Mouse (Mus musculus) stomach, postnatal 0 days (tissue): ENCODE data around the gene Mrpl53. TPM values are rescaled to one million over a fixed set of nuclear protein-coding genes. Genes with fewer than 3 reads are reported as not detected.
"Not testable (repeated sequence)": the region's sequence is repeated elsewhere in the genome, so short reads cannot be mapped to it uniquely, and the experiment has no call there.

ENCODE experiments used
- ATAC-seq: fragments of 200-750 bp; cut with Nextera tagmentation; 2 replicates; pipeline ENCODE4 v1.8.0; 2017; ENCODE audit not compliant: low FRiP score, low TSS enrichment
- DNase-seq: peaks from one replicate; pipeline ENCODE4 v3.0.0-alpha.2; 2016; ENCODE audit warnings: low spot score
- H3K27ac ChIP-seq: fragments of 300-500 bp; sonication (generic); replicated peaks from 2 replicates; pipeline ENCODE4 v1.5.1; 2014; ENCODE audit warnings: mild to moderate bottlenecking, control low read depth
- H3K27me3 ChIP-seq: fragments of 300-500 bp; sonication (generic); 2 replicates; pipeline ENCODE4 v1.6.1; 2014; ENCODE audit warnings: low read length; ENCODE audit not compliant: control insufficient read depth, insufficient read depth
- H3K36me3 ChIP-seq: fragments of 300-500 bp; sonication (generic); 2 replicates; pipeline ENCODE4 v1.6.1; 2014; ENCODE audit warnings: low read length, mixed read lengths; ENCODE audit not compliant: control insufficient read depth, insufficient read depth
- H3K4me1 ChIP-seq: fragments of 300-500 bp; sonication (generic); replicated peaks from 2 replicates; pipeline ENCODE4 v1.6.1; 2014; ENCODE audit warnings: antibody characterized with exemption; ENCODE audit not compliant: control insufficient read depth, insufficient read depth
- H3K4me2 ChIP-seq: fragments of 300-500 bp; sonication (generic); replicated peaks from 2 replicates; pipeline ENCODE4 v1.6.1; 2014; ENCODE audit warnings: low read depth, mild to moderate bottlenecking, control low read depth, moderate library complexity
- H3K4me3 ChIP-seq: fragments of 300-500 bp; sonication (generic); 2 replicates; pipeline ENCODE4 v1.5.1; 2014; ENCODE audit warnings: low read depth, low read length, control low read depth
- H3K9ac ChIP-seq: fragments of 300-500 bp; sonication (generic); 2 replicates; pipeline ENCODE4 v1.6.1; 2014; ENCODE audit warnings: mild to moderate bottlenecking, low read length, control low read depth, mixed read lengths
- H3K9me3 ChIP-seq: fragments of 300-500 bp; sonication (generic); 2 replicates; pipeline ENCODE4 v1.6.1; 2016; ENCODE audit warnings: low read length; ENCODE audit not compliant: control insufficient read depth
- CTCF ChIP-seq: IDR thresholded peaks from 2 replicates; pipeline ENCODE4 v1.5.1; 2016; ENCODE audit warnings: antibody characterized with exemption, low read depth, mild to moderate bottlenecking, moderate library complexity
- EP300 ChIP-seq: optimal IDR thresholded peaks from 2 replicates; pipeline ENCODE3; 2016; ENCODE audit warnings: antibody characterized with exemption
- WGBS: fragments of 180-500 bp; shearing (Covaris S2); extraction: QIAGEN DNeasy Blood & Tissue Kit; methylation state at CpG from one replicate; pipeline ENCODE4 v1.1.7; 2014; 5-methylcytosine and 5-hydroxymethylcytosine counted together
- microRNA counts: library from miRNA; unstranded; fragments of <30 nt; microRNA quantifications from one replicate; lab custom pipeline; 2015
- microRNA-seq: library from miRNA; unstranded; fragments of <30 nt; microRNA quantifications from one replicate; pipeline ENCODE4, GENCODE M21; 2016
- polyA plus RNA-seq: library from polyadenylated mRNA; unstranded; fragments of >200 nt; fragmentation: Nextera tagmentation; extraction: Ambion mirVana; gene quantifications from 2 replicates; pipeline ENCODE4 v1.2.1, GENCODE M21; 2015

Mrpl53 gene
- polyA plus RNA-seq, 1 experiment from 2014 or later = 117 TPM

DNA sequence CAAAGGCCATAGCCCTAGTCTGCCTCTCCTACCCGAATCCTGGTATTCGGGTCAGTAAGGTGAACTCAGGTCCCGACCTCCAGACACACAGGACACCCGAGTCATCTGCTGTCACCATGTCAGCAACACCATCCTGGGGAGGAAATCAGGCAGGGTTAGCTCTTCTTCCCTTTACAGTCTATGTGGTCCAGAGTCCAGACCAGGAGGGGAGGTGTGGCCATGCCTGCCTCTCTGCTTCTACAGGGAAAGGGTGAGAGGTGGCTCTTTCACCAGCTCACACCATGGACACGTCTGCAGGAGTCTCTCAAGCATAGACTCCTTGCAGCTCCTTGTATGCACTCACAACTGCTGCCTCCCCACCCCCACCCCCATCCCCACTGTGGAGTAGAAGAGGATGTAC, 44.6 kb downstream of the Mrpl53 start:
- H3K36me3 ChIP-seq = 0 out of 2 replicates have a peak, but pooled peaks cover 5% of the 10 kb centered on the region

DNA sequence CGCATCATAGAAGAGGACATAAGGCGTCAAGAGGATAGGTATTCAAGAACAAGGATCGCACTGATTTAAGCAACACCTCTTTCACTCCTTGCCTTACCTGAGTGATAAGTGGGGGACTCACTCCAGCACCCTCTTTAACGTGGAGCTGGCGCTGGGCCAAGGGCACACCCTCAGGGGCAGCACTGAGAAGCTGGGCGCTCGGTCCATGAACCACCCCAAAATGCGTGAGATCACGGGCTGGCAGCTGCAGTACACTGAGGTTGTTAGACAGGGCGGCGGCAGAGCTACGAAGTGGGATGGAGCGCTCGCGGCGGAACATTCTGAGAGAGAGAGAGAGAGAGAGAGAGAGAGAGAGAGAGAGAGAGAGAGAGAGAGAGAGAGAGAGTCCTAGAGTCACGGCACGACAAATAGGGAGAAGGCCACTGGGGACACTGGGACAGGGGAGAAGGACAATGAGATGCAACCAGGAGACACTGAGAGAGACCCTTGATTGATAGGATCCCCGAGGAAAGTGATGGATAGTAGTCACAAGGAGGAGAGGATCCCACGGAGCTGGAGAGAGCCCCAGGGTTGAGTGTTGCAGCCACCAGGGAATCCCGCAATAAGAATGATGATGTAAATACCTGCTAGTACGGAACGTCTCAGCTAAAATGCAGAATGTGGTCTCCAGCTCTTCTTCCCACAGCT, 46.9 kb downstream of the Mrpl53 start:
- Histone ChIP-seq H3K9ac (peak overlapping the region; percentile 48), H3K4me3 (peak overlapping the region; percentile 50), H3K4me1 (no peaks in the 10 kb centered on the region), H3K4me2 (peak overlapping the region; percentile 81), H3K27ac (no peak overlapping the region), H3K27me3 (no peaks in the 10 kb centered on the region), H3K36me3 (0 out of 2 replicates have a peak, but pooled peaks cover 2% of the 10 kb centered on the region), H3K9me3 (no peaks in the 10 kb centered on the region)
- 8% methylated on average over 23 of the region's 23 CpGs for WGBS
- 0 out of 2 replicates have a peak, but pooled peaks have one; percentile 16 for ATAC-seq
- TF ChIP-seq EP300 (no peak), CTCF (no peak)
- DNase-seq = no peak

More for the DNA sequence above, 44.6 kb downstream of the Mrpl53 start:
- H3K4me1 ChIP-seq = no peaks in the 10 kb centered on the region
- H3K9me3 ChIP-seq = no peaks in the 10 kb centered on the region
- no peak for ATAC-seq
- no peak overlapping the region for H3K4me2 ChIP-seq
- H3K4me3 ChIP-seq = no peak overlapping the region
- H3K9ac ChIP-seq = no peak overlapping the region
- no peak overlapping the region for H3K27ac ChIP-seq
- TF ChIP-seq CTCF = no peak
- TF ChIP-seq EP300 = no peak
- no peak for DNase-seq
- 82% methylated on average over 5 of the region's 5 CpGs for WGBS
- H3K27me3 ChIP-seq = no peaks in the 10 kb centered on the region

DNA sequence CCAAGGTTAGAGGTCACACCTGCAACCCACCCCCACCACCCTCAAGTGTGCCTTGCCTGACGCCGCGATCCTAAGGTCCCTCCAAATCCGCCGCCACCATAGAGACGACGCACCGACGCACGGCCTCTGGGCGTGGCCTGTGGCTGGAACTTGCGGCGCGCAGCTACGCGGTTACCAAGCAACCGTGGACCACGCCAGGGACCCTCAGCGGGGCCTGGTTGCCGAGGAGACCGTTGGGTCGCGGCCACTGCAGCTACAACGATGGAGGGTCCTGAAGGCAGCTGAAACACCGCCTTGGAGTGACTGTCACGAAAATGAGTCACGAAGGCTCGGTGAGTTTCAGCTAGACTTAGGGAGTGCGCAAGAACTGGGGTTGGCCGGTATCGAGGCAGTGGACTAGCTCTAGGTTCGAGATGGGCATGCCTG, 47.4 kb downstream of the Mrpl53 start, which contains the start of the genes Wdr54 and 1700003E16Rik:
TSS of gene Wdr54 (minus strand) at position 139 of the 426 bp plus-strand sequence.
TSS of gene 1700003E16Rik (plus strand) at position 146 of the 426 bp plus-strand sequence.
- no peak for TF ChIP-seq EP300
- TF ChIP-seq CTCF = no peak
- DNase-seq = peak; percentile 61
- no peaks in the 10 kb centered on the region for H3K4me1 ChIP-seq
- WGBS = 1% methylated on average over 32 of the region's 32 CpGs
- H3K27me3 ChIP-seq = 0 out of 2 replicates have a peak, but pooled peaks cover 2% of the 10 kb centered on the region
- H3K4me2 ChIP-seq = peak within 1 kb of the TSS; percentile 81
- peak within 1 kb of the TSS; percentile 48 for H3K9ac ChIP-seq
- H3K36me3 ChIP-seq = 0 out of 2 replicates have a peak, but pooled peaks cover 2% of the 10 kb centered on the region
- H3K27ac ChIP-seq = no peak within 1 kb of the TSS
- peak within 1 kb of the TSS; percentile 50 for H3K4me3 ChIP-seq
- H3K9me3 ChIP-seq = no peaks in the 10 kb centered on the region
- peak; percentile 52; the same call in 1 of the 2 replicates for ATAC-seq

DNA sequence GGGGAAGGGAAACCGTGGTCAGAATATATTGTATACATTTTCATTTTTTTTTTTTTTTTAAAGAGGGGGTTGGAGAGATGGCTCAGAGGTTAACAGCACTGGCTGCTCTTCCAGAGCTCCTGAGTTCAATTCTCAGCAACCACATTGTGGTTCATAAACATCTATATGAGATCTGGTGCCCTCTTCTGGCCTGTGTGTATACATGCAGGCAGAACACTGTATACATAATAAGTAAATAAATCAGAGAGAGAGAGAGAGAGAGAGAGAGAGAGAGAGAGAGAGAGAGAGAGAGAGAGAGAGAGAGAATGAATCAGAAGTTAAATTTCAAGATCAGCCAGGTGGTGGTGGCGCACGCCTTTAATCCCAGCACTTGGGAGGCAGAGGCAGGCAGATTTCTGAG, 50.6 kb downstream of the Mrpl53 start:
- H3K36me3 ChIP-seq, H3K4me3 ChIP-seq, H3K9ac ChIP-seq, H3K27ac ChIP-seq, H3K4me1 ChIP-seq, H3K9me3 ChIP-seq, H3K4me2 ChIP-seq: not testable (repeated sequence)
- WGBS = 19% methylated on average over 3 of the region's 3 CpGs
- TF ChIP-seq CTCF = peak; percentile 79
- ATAC-seq (0 out of 2 replicates have a peak, but pooled peaks have one; percentile 13), DNase-seq (peak; percentile 54)
- H3K27me3 ChIP-seq = peaks cover 12% of the 10 kb centered on the region; the same call in 1 of the 2 replicates

MicroRNA genes within 50 kb of the gene (microRNA counts, 519-probe panel; counts per million panel counts)
- microRNA mmu-miR-3470a+mmu-miR-3470b (lab: Ali Mortazavi, UCI) = not detected

Small RNA genes lying within 50 kb of the gene (microRNA-seq; reads per million reads assigned to microRNA genes)
- gene Mir3470a = not detected

Other genes with a start within 250 kb of the Mrpl53 start
- gene Sema4f, start 169.3 kb upstream of the Mrpl53 start, polyA plus RNA-seq = 0.58 and 0.67 TPM in 2 replicates
- gene M1ap, start 162.1 kb upstream of the Mrpl53 start, polyA plus RNA-seq = 0.08 and 0.28 TPM in 2 replicates
- gene Dok1, start 75.6 kb upstream of the Mrpl53 start, polyA plus RNA-seq = 8.3 TPM in 2 replicates
- 5.5 and 6.1 TPM in 2 replicates for gene Loxl3, start 74.9 kb upstream of the Mrpl53 start, polyA plus RNA-seq
- gene Aup1, start 54.5 kb upstream of the Mrpl53 start, polyA plus RNA-seq = 135 and 150 TPM in 2 replicates
- gene Htra2, start 53.8 kb upstream of the Mrpl53 start, polyA plus RNA-seq = 31.3 and 35.7 TPM in 2 replicates
- 5.4 and 5.8 TPM in 2 replicates for gene Dqx1, start 51.2 kb upstream of the Mrpl53 start, polyA plus RNA-seq
- gene Tlx2, start 38.7 kb upstream of the Mrpl53 start, polyA plus RNA-seq = 2.4 TPM in 2 replicates
- gene Pcgf1, start 31.2 kb upstream of the Mrpl53 start, polyA plus RNA-seq = 13.1 and 14.0 TPM in 2 replicates
- gene Lbx2, start 22.7 kb upstream of the Mrpl53 start, polyA plus RNA-seq = 0.53 and 0.56 TPM in 2 replicates
- gene Ccdc142, start 7.4 kb upstream of the Mrpl53 start, polyA plus RNA-seq = 1.1 and 1.4 TPM in 2 replicates
- 1.1 and 1.3 TPM in 2 replicates for gene Gm42688, start 7.4 kb upstream of the Mrpl53 start, polyA plus RNA-seq
- gene Mogs, start 6.5 kb downstream of the Mrpl53 start, polyA plus RNA-seq = 23.2 and 24.4 TPM in 2 replicates
- gene Wbp1, start 12.5 kb downstream of the Mrpl53 start, polyA plus RNA-seq = 57.4 and 59.4 TPM in 2 replicates
- 7.7 and 9.4 TPM in 2 replicates for gene Ino80b, start 16.4 kb downstream of the Mrpl53 start, polyA plus RNA-seq
- gene Rtkn, start 26.4 kb downstream of the Mrpl53 start, polyA plus RNA-seq = 18.5 and 20.4 TPM in 2 replicates
- gene Wdr54, start 47.4 kb downstream of the Mrpl53 start, polyA plus RNA-seq = 1.6 and 1.7 TPM in 2 replicates
- gene 1700003E16Rik, start 47.4 kb downstream of the Mrpl53 start, polyA plus RNA-seq = 1.1 TPM in 2 replicates
- gene Dctn1, start 56.9 kb downstream of the Mrpl53 start, polyA plus RNA-seq = 42.9 and 43.5 TPM in 2 replicates
- 0.08 and 0.18 TPM in 2 replicates for gene Slc4a5, start 110.8 kb downstream of the Mrpl53 start, polyA plus RNA-seq
- 21.1 and 23.0 TPM in 2 replicates for gene Mthfd2, start 216.9 kb downstream of the Mrpl53 start, polyA plus RNA-seq
- gene Mob1a, start 217.0 kb downstream of the Mrpl53 start, polyA plus RNA-seq = 31.0 and 32.5 TPM in 2 replicates
- 156 and 162 TPM in 2 replicates for gene Bola3, start 240.1 kb downstream of the Mrpl53 start, polyA plus RNA-seq